Mouse (Mus musculus) brain, embryonic 14.5 days (tissue): ENCODE measurements around the gene Ldlrad2.

Source experiments
- CTCF ChIP-seq: fragments of 200-500 bp; IDR thresholded peaks from 2 replicates; pipeline ENCODE4 v1.5.1; 2012; ENCODE audit warnings: inconsistent platforms, mild to moderate bottlenecking, moderate library complexity, borderline replicate concordance; ENCODE audit not compliant: insufficient read depth, insufficient read length; ENCODE audit errors: extremely low read depth
- POLR2A ChIP-seq: fragments of 200-500 bp; IDR thresholded peaks from 2 replicates; pipeline ENCODE4 v1.6.1; 2012; ENCODE audit warnings: mild to moderate bottlenecking, inconsistent platforms, borderline replicate concordance; ENCODE audit not compliant: poor library complexity, insufficient read depth, insufficient read length, severe bottlenecking; ENCODE audit errors: extremely low read depth

- TF ChIP-seq CTCF (no peak), POLR2A (no peak)
Observed at GRCm38 (mm10) chr4:137527368-137527767, 47.0 kb downstream of the Ldlrad2 start.
